Mouse (Mus musculus) kidney, adult 2 months (tissue): ENCODE measurements at regions not wholly inside any gene's neighbourhood (a gene's known extent, or its start where the extent isn't known, plus 50 kb on each side); places are given as distances from the start of the nearest gene placed in this dataset.

Source experiments
- DNase-seq: peaks from one replicate; pipeline ENCODE4 v3.0.0; 2021
- H3K27ac ChIP-seq: fragments of 200-500 bp; 2 replicates; pipeline ENCODE4 v1.5.1; 2012; ENCODE audit warnings: low read depth, low read length, control low read depth, inconsistent platforms; ENCODE audit not compliant: insufficient read depth
- H3K27me3 ChIP-seq: fragments of 200-500 bp; replicated peaks from 2 replicates; pipeline ENCODE4 v1.6.1; 2012; ENCODE audit warnings: mild to moderate bottlenecking, moderate library complexity, low read length, inconsistent platforms; ENCODE audit not compliant: control insufficient read depth, insufficient read depth
- H3K36me3 ChIP-seq: fragments of 200-500 bp; 2 replicates; pipeline ENCODE4 v1.6.1; 2012; ENCODE audit warnings: mild to moderate bottlenecking, moderate library complexity, low read length, inconsistent platforms; ENCODE audit not compliant: control insufficient read depth, insufficient read depth
- H3K4me1 ChIP-seq: fragments of 200-500 bp; 2 replicates; pipeline ENCODE4 v1.6.1; 2011; ENCODE audit warnings: low read length; ENCODE audit not compliant: control insufficient read depth, insufficient read depth
- H3K4me3 ChIP-seq: fragments of 200-500 bp; 2 replicates; pipeline ENCODE4 v1.5.1; 2011; ENCODE audit warnings: mild to moderate bottlenecking, low read depth, low read length, control low read depth; ENCODE audit not compliant: insufficient read depth
- CTCF ChIP-seq: fragments of 200-500 bp; conservative IDR thresholded peaks from 2 replicates; pipeline ENCODE4 v1.5.1; 2011; ENCODE audit warnings: low read depth, mild to moderate bottlenecking, control low read depth, low read length, moderate library complexity, mixed read lengths; ENCODE audit not compliant: insufficient read depth, insufficient read length
- POLR2A ChIP-seq: fragments of 200-500 bp; IDR thresholded peaks from one replicate; pipeline ENCODE4 v1.6.1; 2011; ENCODE audit warnings: low read depth, low read length, control low read depth
- WGBS: fragments of 180-500 bp; shearing (Covaris S2); methylation state at CpG from one replicate; pipeline ENCODE4 v1.1.7; 2018; 5-methylcytosine and 5-hydroxymethylcytosine counted together

- WGBS, result 73% methylated on average over 1 of the region's 1 CpGs
- no peak for TF ChIP-seq CTCF
- TF ChIP-seq POLR2A, result no peak
- no peak for DNase-seq
These were observed 408.3 kb downstream of the Nbas start for GRCm38 (mm10) chr12:13677266-13677665.

GRCm38 (mm10) chr12:13669453-13669852 lies 400.5 kb downstream of the Nbas start:
- no peak for DNase-seq
- no peaks in the 10 kb centered on the region for H3K27me3 ChIP-seq

More at GRCm38 (mm10) chr12:13677266-13677665, 408.3 kb downstream of the Nbas start:
- no peak overlapping the region for H3K4me3 ChIP-seq
- H3K4me1 ChIP-seq, result no peaks in the 10 kb centered on the region
- H3K27me3 ChIP-seq, result no peaks in the 10 kb centered on the region
- H3K27ac ChIP-seq, result no peak overlapping the region
- no peaks in the 10 kb centered on the region for H3K36me3 ChIP-seq

GRCm38 (mm10) chr12:13668485-13669022 lies 399.6 kb downstream of the Nbas start:
- no peak for DNase-seq
- TF ChIP-seq POLR2A (no peak), CTCF (no peak)
- Histone ChIP-seq H3K4me3 (no peak overlapping the region), H3K4me1 (no peaks in the 10 kb centered on the region), H3K27me3 (no peaks in the 10 kb centered on the region), H3K27ac (no peak overlapping the region), H3K36me3 (no peaks in the 10 kb centered on the region)
- WGBS, result 59% methylated on average over 3 of the region's 3 CpGs

More at GRCm38 (mm10) chr12:13669453-13669852, 400.5 kb downstream of the Nbas start:
- Histone ChIP-seq H3K36me3 (no peaks in the 10 kb centered on the region), H3K4me3 (no peak overlapping the region), H3K27ac (no peak overlapping the region), H3K4me1 (no peaks in the 10 kb centered on the region)
- TF ChIP-seq CTCF (no peak), POLR2A (no peak)

GRCm38 (mm10) chr12:13639336-13639735 lies 370.4 kb downstream of the Nbas start:
- 50% methylated on average over 1 of the region's 1 CpGs for WGBS
- no peak for DNase-seq
- no peak overlapping the region for H3K27ac ChIP-seq

More at GRCm38 (mm10) chr12:13639336-13639735, 370.4 kb downstream of the Nbas start:
- Histone ChIP-seq H3K27me3 (no peaks in the 10 kb centered on the region), H3K36me3 (no peaks in the 10 kb centered on the region), H3K4me3 (no peak overlapping the region), H3K4me1 (no peaks in the 10 kb centered on the region)
- TF ChIP-seq CTCF (no peak), POLR2A (no peak)
